ENCODE assay signal across 20 mouse cellular contexts in genomic region chr7:31455775-31456174, GRCm38 (mm10).
A peak's percentile ranks its signal among the peaks of the same experiment; 100 is the strongest.
DNase-seq lines count a peak whose midpoint lies in the region; ATAC-seq and TF ChIP-seq lines count a peak whose summit lies in the region.
"Had no signal": no experiment of that assay in that cellular context is flagged by ENCODE, and none has a peak within 500 bp of the region (broad histone marks: within the 10 kb centered on the region; RNA-seq: fewer than 3 reads in every experiment).

No protein-coding gene starts in this region.

- H3K36me3 ChIP-seq in MEL (ENCODE audit: control insufficient read depth in 1 of 2, insufficient read depth in 2 of 2, low read length in 2 of 2) = no peaks in the 10 kb centered on the region
- no peaks in the 10 kb centered on the region for H3K36me3 ChIP-seq in midbrain, embryonic 14.5 days (ENCODE audit: control insufficient read depth, insufficient read depth, low read length)
- H3K36me3 ChIP-seq: embryonic facial prominence, embryonic 12.5 days; G1E; hindbrain, embryonic 13.5 days; lung, embryonic 15.5 days; midbrain, embryonic 15.5 days had no signal

- no peak overlapping the region for H3K4me2 ChIP-seq in midbrain, embryonic 14.5 days (ENCODE audit: low read length)
- H3K4me2 ChIP-seq: embryonic facial prominence, embryonic 12.5 days; hindbrain, embryonic 13.5 days; lung, embryonic 15.5 days; midbrain, embryonic 15.5 days had no signal

- no peak overlapping the region for H3K9ac ChIP-seq in MEL (ENCODE audit: control insufficient read depth, low read depth, low read length, poor library complexity, severe bottlenecking)
- H3K9ac ChIP-seq in midbrain, embryonic 14.5 days (replicated peaks; ENCODE audit: low read length) = no peak overlapping the region
- H3K9ac ChIP-seq: embryonic facial prominence, embryonic 12.5 days; hindbrain, embryonic 13.5 days; lung, embryonic 15.5 days; midbrain, embryonic 15.5 days had no signal

- H3K9me3 ChIP-seq in MEL (replicated peaks; ENCODE audit: insufficient read depth, low read length) = no peaks in the 10 kb centered on the region
- H3K9me3 ChIP-seq in midbrain, embryonic 14.5 days (ENCODE audit: control insufficient read depth, low read length) = no peaks in the 10 kb centered on the region; the same call in 1 of the 2 replicates
- H3K9me3 ChIP-seq: lung, embryonic 15.5 days had no signal

- no peak for TF ChIP-seq EP300 in MEL (IDR thresholded peaks at IDR 0.05; ENCODE audit: low read depth in 1 of 2, low read length in 2 of 2)

- TF ChIP-seq CTCF in MEL (IDR thresholded peaks at IDR 0.05 in 2 of 3, conservative IDR thresholded peaks at IDR 0.05 in 1 of 3; ENCODE audit: control insufficient read depth in 1 of 3, insufficient read depth in 1 of 3, low read depth in 2 of 3, low read length in 3 of 3, poor library complexity in 1 of 3, severe bottlenecking in 1 of 3) = no peak

- no peak overlapping the region for H3K27ac ChIP-seq in MEL (ENCODE audit: control insufficient read depth, low read depth, low read length)
- H3K27ac ChIP-seq in midbrain, embryonic 14.5 days (replicated peaks; ENCODE audit: low read depth, low read length) = no peak overlapping the region
- H3K27ac ChIP-seq: embryonic facial prominence, embryonic 12.5 days; heart, adult 2 months; hindbrain, embryonic 13.5 days; lung, embryonic 15.5 days; macrophage; midbrain, embryonic 15.5 days had no signal

- ATAC-seq in midbrain, embryonic 14.5 days (ENCODE audit: low FRiP score, low TSS enrichment) = no peak
- ATAC-seq: intestine, postnatal 0 days; midbrain, embryonic 15.5 days had no signal

- H3K27me3 ChIP-seq in MEL (ENCODE audit: control insufficient read depth in 1 of 2, insufficient read depth in 2 of 2, low read length in 2 of 2) = no peaks in the 10 kb centered on the region
- no peaks in the 10 kb centered on the region for H3K27me3 ChIP-seq in midbrain, embryonic 14.5 days (ENCODE audit: control insufficient read depth, insufficient read depth, low read length)
- H3K27me3 ChIP-seq: embryonic facial prominence, embryonic 12.5 days; hindbrain, embryonic 13.5 days; lung, embryonic 15.5 days; midbrain, embryonic 15.5 days had no signal

- no peaks in the 10 kb centered on the region for H3K79me2 ChIP-seq in MEL (ENCODE audit: control insufficient read depth, insufficient read depth, low read length, poor library complexity)

- DNase-seq in embryo, embryonic 10 days (ENCODE audit: low spot score) = peak; percentile 3
- DNase-seq in embryo, embryonic 11 days = no peak
- DNase-seq in 3T3-L1 (ENCODE audit: low read depth, low spot score) = peak; percentile 23
- peak; percentile 35 for DNase-seq in MEL (ENCODE audit: low read depth, low spot score)
- DNase-seq in embryo, embryonic 9.5 days (ENCODE audit: extremely low spot score) = peak; percentile 1
- DNase-seq in frontal cortex, postnatal 14 days (ENCODE audit: low spot score in 2 of 2) = no peak
- no peak for DNase-seq in layer of hippocampus, postnatal 36 days
- no peak for DNase-seq in midbrain, embryonic 14.5 days
- DNase-seq: B cell, adult 2 months; cerebellum, postnatal 10 days; gastrocnemius, postnatal 10 days; heart, adult 2 months; kidney, postnatal 36 days had no signal

- no peak for TF ChIP-seq POLR2A in MEL (IDR thresholded peaks at IDR 0.05; ENCODE audit: control insufficient read depth in 1 of 2, insufficient read depth in 1 of 2, low read depth in 1 of 2, low read length in 2 of 2, poor library complexity in 1 of 2)

- TF ChIP-seq RAD21 in MEL (IDR thresholded peaks at IDR 0.05; ENCODE audit: low read depth, low read length) = no peak

- H3K4me1 ChIP-seq in MEL (ENCODE audit: control insufficient read depth in 1 of 2, insufficient read depth in 2 of 2, low read length in 2 of 2) = no peaks in the 10 kb centered on the region
- no peaks in the 10 kb centered on the region for H3K4me1 ChIP-seq in midbrain, embryonic 14.5 days (ENCODE audit: control insufficient read depth, insufficient read depth, low read length)
- H3K4me1 ChIP-seq: embryonic facial prominence, embryonic 12.5 days; hindbrain, embryonic 13.5 days; lung, embryonic 15.5 days; midbrain, embryonic 15.5 days had no signal

- no peak overlapping the region for H3K4me3 ChIP-seq in MEL (ENCODE audit: control insufficient read depth in 1 of 2, insufficient read depth in 1 of 2, low read depth in 2 of 2, low read length in 2 of 2)
- H3K4me3 ChIP-seq in midbrain, embryonic 14.5 days (replicated peaks; ENCODE audit: low read depth, low read length) = no peak overlapping the region
- H3K4me3 ChIP-seq: embryonic facial prominence, embryonic 12.5 days; heart, adult 2 months; hindbrain, embryonic 13.5 days; lung, embryonic 15.5 days; midbrain, embryonic 15.5 days had no signal

- WGBS in midbrain, embryonic 14.5 days = 50% methylated on average over 8 of the region's 8 CpGs

TF ChIP-seq in MEL, 35 proteins besides CTCF, POLR2A, EP300 and RAD21:
- TF ChIP-seq TAL1 (IDR thresholded peaks at IDR 0.05; ENCODE audit: low read length) = no peak
- TF ChIP-seq JUND (IDR thresholded peaks at IDR 0.05; ENCODE audit: low read depth, low read length) = no peak
- TF ChIP-seq ZNF384 (IDR thresholded peaks at IDR 0.05; ENCODE audit: low read depth, low read length) = no peak
- no peak for TF ChIP-seq USF1 (IDR thresholded peaks at IDR 0.05; ENCODE audit: low read depth, low read length)
- no peak for TF ChIP-seq MAZ (IDR thresholded peaks at IDR 0.05; ENCODE audit: low read depth, low read length)
- TF ChIP-seq POLR2AphosphoS2 (IDR thresholded peaks at IDR 0.05; ENCODE audit: low read length) = no peak
- no peak for TF ChIP-seq TBP (IDR thresholded peaks at IDR 0.05; ENCODE audit: low read depth, low read length)
- no peak for TF ChIP-seq MXI1 (IDR thresholded peaks at IDR 0.05; ENCODE audit: low read depth, low read length)
- no peak for TF ChIP-seq ZC3H11A (IDR thresholded peaks at IDR 0.05; ENCODE audit: low read depth, low read length)
- TF ChIP-seq KAT2A (conservative IDR thresholded peaks at IDR 0.05; ENCODE audit: low read depth, low read length) = no peak
- no peak for TF ChIP-seq E2F4 (IDR thresholded peaks at IDR 0.05; ENCODE audit: borderline replicate concordance, low read depth, low read length)
- no peak for TF ChIP-seq TCF12 (IDR thresholded peaks at IDR 0.05; ENCODE audit: low read depth, low read length)
- no peak for TF ChIP-seq CHD2 (IDR thresholded peaks at IDR 0.05; ENCODE audit: low read length)
- no peak for TF ChIP-seq ELF1 (IDR thresholded peaks at IDR 0.05; ENCODE audit: low read depth, low read length)
- TF ChIP-seq USF2 (IDR thresholded peaks at IDR 0.05; ENCODE audit: borderline replicate concordance in 1 of 2, insufficient read depth in 1 of 2, low read depth in 1 of 2, low read length in 2 of 2) = no peak
- no peak for TF ChIP-seq GABPA (IDR thresholded peaks at IDR 0.05; ENCODE audit: low read depth, low read length)
TF ChIP-seq in MEL: peak in this region for 0.

Comparison
In these comparisons a context has a peak if more than half of its experiments do, and no peak if none do; other contexts are left out.
1. DNase-seq: peak in embryo, embryonic 10 days (single experiment), 3T3-L1 (single experiment), MEL (single experiment) and embryo, embryonic 9.5 days (single experiment); none in embryo, embryonic 11 days (single experiment), frontal cortex, postnatal 14 days (0 of 2), layer of hippocampus, postnatal 36 days (0 of 2) and midbrain, embryonic 14.5 days (single experiment).